Mouse (Mus musculus) kidney, postnatal 0 days (tissue): ENCODE results near the gene Olfr1392. TPM values are rescaled to one million over a fixed set of nuclear protein-coding genes. Genes with fewer than 3 reads are reported as not detected.
"Not testable (repeated sequence)": the region's sequence is repeated elsewhere in the genome, so short reads cannot be mapped to it uniquely, and the experiment has no call there.

Experiments used
- ATAC-seq: fragments of 200-750 bp; cut with Nextera tagmentation; replicated peaks from 2 replicates; pipeline ENCODE4 v1.8.0; 2017; ENCODE audit warnings: low read depth, moderate number of reproducible peaks, moderate TSS enrichment, moderate library complexity; ENCODE audit not compliant: low FRiP score
- DNase-seq: peaks from one replicate; pipeline ENCODE4 v3.0.0-alpha.2; 2016; ENCODE audit warnings: low spot score
- H3K27ac ChIP-seq: fragments of 300-500 bp; sonication (generic); 2 replicates; pipeline ENCODE4 v1.5.1; 2014; ENCODE audit warnings: mild to moderate bottlenecking
- H3K27me3 ChIP-seq: fragments of 300-500 bp; sonication (generic); 2 replicates; pipeline ENCODE4 v1.6.1; 2014; ENCODE audit warnings: low read length, mixed read lengths; ENCODE audit not compliant: insufficient read depth
- H3K36me3 ChIP-seq: fragments of 300-500 bp; sonication (generic); 2 replicates; pipeline ENCODE4 v1.6.1; 2014; ENCODE audit warnings: low read length, mixed read lengths; ENCODE audit not compliant: insufficient read depth
- H3K4me1 ChIP-seq: fragments of 300-500 bp; sonication (generic); replicated peaks from 2 replicates; pipeline ENCODE4 v1.6.1; 2014; ENCODE audit warnings: antibody characterized with exemption, low read length, mixed read lengths; ENCODE audit not compliant: insufficient read depth
- H3K4me2 ChIP-seq: fragments of 300-500 bp; sonication (generic); 2 replicates; pipeline ENCODE4 v1.6.1; 2014; ENCODE audit warnings: mild to moderate bottlenecking, low read length, moderate library complexity, mixed read lengths
- H3K4me3 ChIP-seq: fragments of 300-500 bp; sonication (generic); replicated peaks from 2 replicates; pipeline ENCODE4 v1.5.1; 2014; ENCODE audit warnings: low read depth, low read length
- H3K9ac ChIP-seq: fragments of 300-500 bp; sonication (generic); 2 replicates; pipeline ENCODE4 v1.6.1; 2014; ENCODE audit warnings: low read depth, low read length
- H3K9me3 ChIP-seq: fragments of 300-500 bp; sonication (generic); replicated peaks from 2 replicates; pipeline ENCODE4 v1.6.1; 2016; ENCODE audit warnings: low read length, inconsistent platforms, mixed read lengths
- CTCF ChIP-seq: IDR thresholded peaks from 2 replicates; pipeline ENCODE4 v1.5.1; 2016; ENCODE audit warnings: antibody characterized with exemption, low read depth, mild to moderate bottlenecking, moderate library complexity
- WGBS: fragments of 180-500 bp; shearing (Covaris S2); extraction: QIAGEN DNeasy Blood & Tissue Kit; methylation state at CpG from one replicate; pipeline ENCODE4 v1.1.7; 2014; 5-methylcytosine and 5-hydroxymethylcytosine counted together
- polyA plus RNA-seq: library from polyadenylated mRNA; unstranded; fragments of >200 nt; fragmentation: Nextera tagmentation; extraction: Ambion mirVana; gene quantifications from 2 replicates; pipeline ENCODE4 v1.2.1, GENCODE M21; 2015

Olfr1392 gene
- polyA plus RNA-seq, 1 experiment from 2014 or later = 0.07 TPM

GRCm38 (mm10) chr11:49271334-49271733 is 13.7 kb upstream of the Olfr1392 start:
- no peak overlapping the region for H3K27ac ChIP-seq
- DNase-seq (peak; percentile 86), ATAC-seq (no peak)
- no peaks in the 10 kb centered on the region for H3K9me3 ChIP-seq
- H3K9ac ChIP-seq = no peak overlapping the region
- peak; percentile 86 for TF ChIP-seq CTCF
- no peak overlapping the region for H3K4me2 ChIP-seq
- 30% methylated on average over 7 of the region's 7 CpGs for WGBS
- no peak overlapping the region for H3K4me3 ChIP-seq
- no peaks in the 10 kb centered on the region for H3K27me3 ChIP-seq
- H3K4me1 ChIP-seq = no peaks in the 10 kb centered on the region
- H3K36me3 ChIP-seq = no peaks in the 10 kb centered on the region

- no peak for TF ChIP-seq CTCF
- Histone ChIP-seq H3K27ac (no peak overlapping the region), H3K9ac (no peak overlapping the region), H3K36me3 (no peaks in the 10 kb centered on the region), H3K4me2 (no peak overlapping the region), H3K4me3 (no peak overlapping the region), H3K27me3 (no peaks in the 10 kb centered on the region), H3K9me3 (no peaks in the 10 kb centered on the region), H3K4me1 (no peaks in the 10 kb centered on the region)
- 61% methylated on average over 11 of the region's 11 CpGs for WGBS
- ATAC-seq (no peak), DNase-seq (no peak)
Observed at GRCm38 (mm10) chr11:49273834-49274519, 11.1 kb upstream of the Olfr1392 start.

GRCm38 (mm10) chr11:49278222-49278621 is 6.9 kb upstream of the Olfr1392 start, which contains the start of gene Olfr1393:
Gene Olfr1393 (plus strand): TSS chr11:49278304.
- no peak for ATAC-seq
- no peaks in the 10 kb centered on the region for H3K36me3 ChIP-seq
- DNase-seq = no peak
- H3K9ac ChIP-seq = no peak within 1 kb of the TSS
- no peaks in the 10 kb centered on the region for H3K4me1 ChIP-seq
- H3K4me3 ChIP-seq = no peak within 1 kb of the TSS
- H3K4me2 ChIP-seq = no peak within 1 kb of the TSS
- no peak within 1 kb of the TSS for H3K27ac ChIP-seq
- H3K27me3 ChIP-seq = no peaks in the 10 kb centered on the region
- WGBS = 66% methylated on average over 3 of the region's 3 CpGs
- no peak for TF ChIP-seq CTCF
- H3K9me3 ChIP-seq = no peaks in the 10 kb centered on the region

- no peaks in the 10 kb centered on the region for H3K4me1 ChIP-seq
- H3K4me3 ChIP-seq = no peak overlapping the region
- H3K27me3 ChIP-seq = no peaks in the 10 kb centered on the region
- 62% methylated on average over 2 of the region's 2 CpGs for WGBS
- H3K9ac ChIP-seq = no peak overlapping the region
- no peak overlapping the region for H3K27ac ChIP-seq
- H3K4me2 ChIP-seq = no peak overlapping the region
- TF ChIP-seq CTCF = no peak
- H3K9me3 ChIP-seq = no peaks in the 10 kb centered on the region
- DNase-seq (no peak), ATAC-seq (no peak)
- no peaks in the 10 kb centered on the region for H3K36me3 ChIP-seq
Observed at GRCm38 (mm10) chr11:49287251-49287650, 2.2 kb downstream of the Olfr1392 start.

GRCm38 (mm10) chr11:49292777-49293176 is 7.7 kb downstream of the Olfr1392 start:
- Histone ChIP-seq H3K27me3 (no peaks in the 10 kb centered on the region), H3K4me2 (no peak overlapping the region), H3K4me3 (no peak overlapping the region), H3K27ac (no peak overlapping the region), H3K9ac (no peak overlapping the region), H3K36me3 (no peaks in the 10 kb centered on the region), H3K9me3 (no peaks in the 10 kb centered on the region), H3K4me1 (no peaks in the 10 kb centered on the region)
- 83% methylated on average over 3 of the region's 3 CpGs for WGBS
- DNase-seq (no peak), ATAC-seq (no peak)
- TF ChIP-seq CTCF = no peak

- TF ChIP-seq CTCF = no peak
- H3K27ac ChIP-seq = no peak within 1 kb of the TSS
- no peaks in the 10 kb centered on the region for H3K9me3 ChIP-seq
- ATAC-seq (no peak), DNase-seq (no peak)
- no peaks in the 10 kb centered on the region for H3K36me3 ChIP-seq
- no peak within 1 kb of the TSS for H3K9ac ChIP-seq
- no peak within 1 kb of the TSS for H3K4me2 ChIP-seq
- no peak within 1 kb of the TSS for H3K4me3 ChIP-seq
- no peaks in the 10 kb centered on the region for H3K4me1 ChIP-seq
- no peaks in the 10 kb centered on the region for H3K27me3 ChIP-seq
Observed at GRCm38 (mm10) chr11:49304441-49304840, 19.4 kb downstream of the Olfr1392 start, which contains the start of gene Olfr10. Gene Olfr10 (plus strand): TSS chr11:49304741.

GRCm38 (mm10) chr11:49308547-49308946 is 23.5 kb downstream of the Olfr1392 start:
- H3K4me1 ChIP-seq, H3K27ac ChIP-seq, H3K27me3 ChIP-seq, H3K9ac ChIP-seq, H3K4me3 ChIP-seq, DNase-seq, ATAC-seq, H3K36me3 ChIP-seq, H3K4me2 ChIP-seq, H3K9me3 ChIP-seq: not testable (repeated sequence)
- WGBS = 79% methylated on average over 5 of the region's 5 CpGs
